Mouse (Mus musculus) heart, embryonic 14.5 days (tissue): ENCODE measurements around the gene Bcl6b. TPM values are rescaled to one million over a fixed set of nuclear protein-coding genes. Genes with fewer than 3 reads are reported as not detected.

Experiments used
- ATAC-seq: fragments of 200-750 bp; cut with Nextera tagmentation; 2 replicates; pipeline ENCODE4 v1.8.0; 2017; ENCODE audit warnings: low read depth, moderate TSS enrichment; ENCODE audit not compliant: insufficient number of reproducible peaks, insufficient read depth, low FRiP score
- H3K27ac ChIP-seq, 2 experiments: fragments of 200-500 bp in 1 of 2; fragments of 300-500 bp in 1 of 2; sonication (generic) in 1 of 2; replicated peaks in 1 of 2; 2 replicates each; pipeline ENCODE4 v1.5.1; 2012 to 2014; ENCODE audit warnings: low read depth in 2 of 2, low read length in 2 of 2, control low read depth in 1 of 2, mild to moderate bottlenecking in 1 of 2, mixed read lengths in 1 of 2; ENCODE audit not compliant: control insufficient read depth in 1 of 2, insufficient read depth in 1 of 2
- H3K27me3 ChIP-seq: fragments of 300-500 bp; sonication (generic); 2 replicates; pipeline ENCODE4 v1.6.1; 2014; ENCODE audit warnings: mild to moderate bottlenecking, low read length, control low read depth; ENCODE audit not compliant: control insufficient read depth, insufficient read depth
- H3K36me3 ChIP-seq: fragments of 300-500 bp; sonication (generic); 2 replicates; pipeline ENCODE4 v1.6.1; 2014; ENCODE audit warnings: mild to moderate bottlenecking, control low read depth, low read length, mixed read lengths; ENCODE audit not compliant: control insufficient read depth, insufficient read depth
- H3K4me1 ChIP-seq, 2 experiments: fragments of 200-500 bp in 1 of 2; fragments of 300-500 bp in 1 of 2; sonication (generic) in 1 of 2; 2 replicates each; pipeline ENCODE4 v1.6.1; 2012 to 2014; ENCODE audit warnings: low read length in 2 of 2, control low read depth in 1 of 2, mixed read lengths in 1 of 2; ENCODE audit not compliant: control insufficient read depth in 2 of 2, insufficient read depth in 2 of 2
- H3K4me2 ChIP-seq: fragments of 300-500 bp; sonication (generic); 2 replicates; pipeline ENCODE4 v1.6.1; 2014; ENCODE audit warnings: mild to moderate bottlenecking, low read length
- H3K4me3 ChIP-seq, 2 experiments: fragments of 200-500 bp in 1 of 2; fragments of 300-500 bp in 1 of 2; sonication (generic) in 1 of 2; 2 replicates each; pipeline ENCODE4 v1.5.1; 2012 to 2014; ENCODE audit warnings: low read length in 2 of 2, mild to moderate bottlenecking in 2 of 2, control low read depth in 1 of 2, low read depth in 1 of 2, moderate library complexity in 1 of 2; ENCODE audit not compliant: control insufficient read depth in 1 of 2, insufficient read depth in 1 of 2
- H3K9ac ChIP-seq: fragments of 300-500 bp; sonication (generic); 2 replicates; pipeline ENCODE4 v1.6.1; 2014; ENCODE audit warnings: mild to moderate bottlenecking, low read length
- H3K9me3 ChIP-seq: fragments of 300-500 bp; sonication (generic); 2 replicates; pipeline ENCODE4 v1.6.1; 2016; ENCODE audit warnings: low read length, control low read depth; ENCODE audit not compliant: control insufficient read depth
- WGBS: fragments of 180-500 bp; shearing (Covaris S2); extraction: QIAGEN DNeasy Blood & Tissue Kit; methylation state at CpG from one replicate; pipeline ENCODE4 v1.1.7; 2014; 5-methylcytosine and 5-hydroxymethylcytosine counted together
- polyA plus RNA-seq: library from polyadenylated mRNA; unstranded; fragments of >200 nt; fragmentation: Nextera tagmentation; extraction: Ambion mirVana; gene quantifications from 2 replicates; pipeline ENCODE4 v1.2.1, GENCODE M21; 2014

The Bcl6b gene
- polyA plus RNA-seq, 1 experiment from 2014 or later = 18.7 TPM

DNA sequence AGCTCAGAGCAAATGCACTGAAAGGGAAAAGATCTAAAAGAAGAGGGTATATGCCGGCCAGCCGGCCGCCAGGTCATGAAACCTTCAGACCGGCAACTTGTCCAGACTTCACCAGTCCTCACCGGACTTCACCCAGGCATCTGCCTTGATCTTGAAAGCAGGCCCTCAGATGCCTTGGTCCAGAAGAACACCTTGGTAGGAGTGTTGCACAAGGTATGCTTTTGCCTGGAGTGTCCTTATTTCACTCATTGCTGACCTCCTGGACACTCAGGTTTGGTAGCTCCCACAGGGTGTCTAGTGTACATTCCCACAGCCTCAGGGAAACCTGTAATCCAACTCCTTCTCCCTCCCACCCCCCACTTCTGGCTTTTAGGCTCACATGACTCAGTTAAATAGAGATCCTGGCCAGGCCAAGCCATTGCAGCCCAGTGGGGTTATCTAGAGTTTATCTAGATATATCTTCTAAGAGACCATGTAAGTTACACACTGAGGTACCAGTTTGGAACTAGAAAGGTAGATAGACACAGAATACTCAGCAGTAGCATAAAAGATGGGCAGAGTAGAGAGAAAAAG lies 29.5 kb downstream of the Bcl6b start:
- Histone ChIP-seq H3K4me2 (no peak overlapping the region), H3K27ac (no peak overlapping the region)
- ATAC-seq = no peak

DNA sequence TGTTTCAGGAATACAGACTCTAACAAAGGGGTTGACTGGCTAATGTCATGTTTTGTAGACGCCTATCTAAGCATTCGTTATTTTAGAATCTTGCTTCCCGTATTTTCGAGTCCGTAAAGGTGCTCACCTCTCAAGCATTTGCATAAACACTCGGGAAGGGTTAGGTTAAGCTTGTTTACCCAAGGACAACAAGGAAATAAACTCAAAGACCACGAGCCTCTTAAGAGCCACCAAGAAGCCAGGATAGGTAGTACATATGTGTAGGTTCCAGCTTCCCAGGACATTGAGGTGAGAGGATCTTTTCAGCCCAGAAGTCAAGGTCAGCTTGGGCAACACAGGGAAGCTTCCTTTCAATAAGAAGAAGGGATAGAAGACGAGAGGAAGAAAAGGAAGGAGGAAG lies 30.5 kb downstream of the Bcl6b start:
- 81% methylated on average over 8 of the region's 8 CpGs for WGBS
- no peaks in the 10 kb centered on the region for H3K4me1 ChIP-seq
- no peaks in the 10 kb centered on the region; the same call in 1 of the 2 replicates for H3K9me3 ChIP-seq
- H3K4me3 ChIP-seq = no peak overlapping the region
- no peak overlapping the region for H3K27ac ChIP-seq
- H3K4me2 ChIP-seq = no peak overlapping the region
- no peaks in the 10 kb centered on the region for H3K36me3 ChIP-seq
- ATAC-seq = no peak
- H3K27me3 ChIP-seq = no peaks in the 10 kb centered on the region
- no peak overlapping the region for H3K9ac ChIP-seq

More for the DNA sequence above, 29.5 kb downstream of the Bcl6b start:
- Histone ChIP-seq H3K9ac (no peak overlapping the region), H3K4me3 (no peak overlapping the region), H3K36me3 (no peaks in the 10 kb centered on the region), H3K9me3 (no peaks in the 10 kb centered on the region; the same call in 1 of the 2 replicates), H3K27me3 (no peaks in the 10 kb centered on the region), H3K4me1 (no peaks in the 10 kb centered on the region)
- WGBS = 82% methylated on average over 5 of the region's 5 CpGs

DNA sequence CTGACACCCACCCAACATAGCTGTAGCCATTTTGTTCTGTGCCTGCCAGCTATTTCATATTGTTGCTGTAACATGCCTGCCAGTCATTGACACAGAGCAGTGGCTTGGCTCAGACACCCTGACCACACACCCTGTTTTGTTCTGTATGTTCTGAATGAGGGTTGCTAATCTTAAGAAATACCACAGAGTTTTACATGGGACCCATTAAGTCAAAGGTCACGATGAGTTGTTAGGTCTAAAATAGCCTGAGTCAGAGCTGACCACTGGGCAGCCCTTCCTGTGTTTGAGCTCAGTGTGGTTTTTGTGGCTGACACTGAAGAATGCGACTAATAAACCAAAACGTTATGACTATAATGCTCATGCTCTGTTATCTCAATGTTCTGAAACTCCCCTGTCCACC lies 31.3 kb downstream of the Bcl6b start:
- no peak overlapping the region for H3K4me2 ChIP-seq
- no peaks in the 10 kb centered on the region for H3K27me3 ChIP-seq
- ATAC-seq = no peak
- H3K9ac ChIP-seq = no peak overlapping the region
- no peaks in the 10 kb centered on the region for H3K36me3 ChIP-seq
- no peaks in the 10 kb centered on the region for H3K4me1 ChIP-seq
- H3K9me3 ChIP-seq = no peaks in the 10 kb centered on the region; the same call in 1 of the 2 replicates
- 81% methylated on average over 3 of the region's 3 CpGs for WGBS
- no peak overlapping the region for H3K4me3 ChIP-seq
- no peak overlapping the region for H3K27ac ChIP-seq

DNA sequence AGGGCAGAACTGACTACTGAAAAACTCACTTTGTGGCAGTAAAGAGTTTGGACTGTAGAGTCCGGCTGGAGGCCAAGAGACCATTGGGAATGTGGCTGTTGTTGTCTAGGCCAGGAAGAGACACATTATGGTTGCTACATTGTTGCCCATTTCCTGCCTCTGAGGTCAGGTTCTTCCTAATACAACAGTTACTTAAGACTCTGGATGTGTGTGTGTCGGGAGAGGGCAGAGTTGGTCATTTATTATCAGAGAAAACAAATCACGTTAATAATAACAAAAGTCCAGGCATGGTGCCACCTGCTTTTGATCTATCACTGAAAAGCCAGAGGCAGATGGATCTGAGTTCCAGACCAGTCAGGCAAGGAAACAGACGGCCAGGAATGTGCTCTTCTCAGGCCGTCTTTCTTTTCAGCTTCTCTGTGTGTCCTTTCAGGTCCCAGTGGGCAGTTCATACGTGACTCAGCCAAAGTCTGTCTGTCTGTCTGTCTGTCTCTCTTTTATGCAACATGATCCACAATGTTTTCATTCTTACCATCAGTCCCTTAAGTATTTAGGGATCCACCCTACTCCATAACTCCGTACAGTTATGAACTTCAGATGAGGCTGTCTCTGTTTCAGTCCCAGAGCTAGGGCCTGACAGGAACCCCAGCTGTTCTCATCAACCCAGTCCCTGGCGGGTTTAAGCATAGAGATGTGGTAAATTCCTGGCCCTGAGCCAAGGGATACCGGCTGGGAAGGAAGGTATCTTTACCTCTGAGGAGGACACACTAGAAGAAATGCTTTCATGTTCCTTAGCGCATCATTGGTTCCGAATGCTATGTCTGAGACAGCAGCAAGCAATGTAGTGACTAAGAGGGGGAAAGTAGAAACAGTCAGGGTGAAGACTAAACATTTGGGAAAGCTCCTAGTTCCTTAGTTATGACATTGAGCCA lies 36.0 kb downstream of the Bcl6b start:
- no peak overlapping the region for H3K27ac ChIP-seq
- H3K4me2 ChIP-seq = no peak overlapping the region
- no peak overlapping the region for H3K4me3 ChIP-seq
- ATAC-seq = no peak
- H3K27me3 ChIP-seq = no peaks in the 10 kb centered on the region
- no peaks in the 10 kb centered on the region for H3K36me3 ChIP-seq
- 50% methylated on average over 11 of the region's 11 CpGs for WGBS
- no peaks in the 10 kb centered on the region for H3K4me1 ChIP-seq
- H3K9me3 ChIP-seq = no peaks in the 10 kb centered on the region; the same call in 1 of the 2 replicates
- no peak overlapping the region for H3K9ac ChIP-seq

DNA sequence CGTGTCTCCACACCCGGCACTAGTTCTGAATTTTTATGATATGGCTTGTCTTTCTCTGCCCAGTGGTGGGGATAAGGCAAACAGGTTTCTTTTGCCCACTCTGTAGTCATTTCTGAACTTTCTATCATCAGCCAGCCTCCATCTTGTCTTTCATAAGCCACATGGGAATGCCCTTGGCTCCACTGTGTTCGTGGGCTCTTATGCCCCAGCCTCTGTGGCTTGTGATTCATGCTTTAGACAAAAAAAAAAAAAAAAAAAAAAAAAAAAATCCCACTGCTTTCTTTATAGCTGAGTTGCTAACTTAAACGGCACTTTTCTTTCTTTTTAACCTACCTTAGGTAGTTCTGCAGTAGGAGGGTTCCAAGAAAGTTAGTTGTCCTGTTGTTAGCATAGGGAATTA lies 37.4 kb downstream of the Bcl6b start:
- H3K4me1 ChIP-seq = no peaks in the 10 kb centered on the region
- no peak for ATAC-seq
- H3K27ac ChIP-seq = no peak overlapping the region
- H3K9ac ChIP-seq = no peak overlapping the region
- no peaks in the 10 kb centered on the region for H3K36me3 ChIP-seq
- H3K27me3 ChIP-seq = no peaks in the 10 kb centered on the region
- no peaks in the 10 kb centered on the region; the same call in 1 of the 2 replicates for H3K9me3 ChIP-seq
- H3K4me3 ChIP-seq = no peak overlapping the region
- H3K4me2 ChIP-seq = no peak overlapping the region
- 73% methylated on average over 4 of the region's 4 CpGs for WGBS

DNA sequence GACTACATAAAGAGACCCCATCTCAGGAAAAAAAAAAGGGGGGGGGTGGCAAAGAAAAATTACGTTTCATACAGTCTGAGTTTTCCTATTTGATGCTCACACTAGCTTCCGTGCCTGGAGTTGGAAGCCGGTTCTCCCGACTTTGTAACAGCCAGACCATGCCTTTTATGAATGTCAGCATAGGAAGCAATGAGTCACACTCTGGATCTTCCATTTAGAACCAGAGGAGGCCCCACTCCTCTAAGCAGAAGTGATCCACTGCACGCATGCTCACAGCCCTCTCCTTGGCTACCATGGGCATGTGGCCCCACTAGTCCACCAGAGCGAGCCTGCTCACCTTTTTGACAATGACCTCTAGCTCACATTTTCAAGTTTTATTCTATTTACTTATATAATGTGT lies 38.4 kb downstream of the Bcl6b start:
- no peak for ATAC-seq
- Histone ChIP-seq H3K36me3 (no peaks in the 10 kb centered on the region), H3K4me1 (no peaks in the 10 kb centered on the region), H3K27ac (no peak overlapping the region), H3K4me2 (no peak overlapping the region), H3K4me3 (no peak overlapping the region), H3K9me3 (no peaks in the 10 kb centered on the region; the same call in 1 of the 2 replicates), H3K27me3 (no peaks in the 10 kb centered on the region), H3K9ac (no peak overlapping the region)
- WGBS = 63% methylated on average over 6 of the region's 6 CpGs

DNA sequence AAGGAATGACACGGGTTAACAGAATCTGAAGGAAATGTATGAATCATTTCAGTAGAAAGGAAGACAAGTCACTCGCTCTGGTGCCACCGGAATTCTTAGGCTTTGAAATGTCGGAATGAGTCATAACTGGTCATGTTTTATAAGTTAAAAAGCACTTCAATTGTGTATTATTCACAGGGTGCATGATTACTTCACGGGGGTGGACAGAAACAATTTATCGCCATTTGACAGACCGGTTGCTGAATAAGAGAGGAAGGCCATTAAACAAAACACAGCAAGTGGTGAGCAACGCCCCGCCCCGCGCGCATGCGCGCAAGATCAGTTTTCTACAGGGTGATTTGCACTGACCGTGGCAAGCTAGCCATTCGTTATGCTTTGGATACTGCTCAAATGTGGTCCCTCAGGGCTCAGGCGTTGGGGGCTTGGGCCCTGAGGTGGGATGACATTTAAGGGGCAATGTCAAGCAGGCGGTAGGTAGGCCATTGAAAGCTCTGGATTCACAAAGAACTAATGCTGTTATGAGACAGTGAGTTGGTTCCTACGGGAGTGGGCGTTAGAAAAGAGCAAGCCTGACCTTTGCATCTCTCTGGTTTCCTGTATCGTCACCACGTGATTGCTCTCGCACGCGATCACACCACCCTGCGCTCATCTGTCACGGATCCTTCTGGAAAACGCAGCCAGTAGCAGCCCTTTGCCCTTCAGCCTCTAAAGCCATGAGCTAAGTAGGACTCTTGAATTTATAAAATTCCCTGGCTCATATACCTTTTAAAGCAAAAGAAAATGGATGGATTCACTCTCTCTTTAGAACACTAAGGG lies 40.1 kb downstream of the Bcl6b start:
- Histone ChIP-seq H3K27ac (no peak overlapping the region), H3K27me3 (no peaks in the 10 kb centered on the region), H3K4me3 (no peak overlapping the region), H3K4me2 (no peak overlapping the region), H3K36me3 (no peaks in the 10 kb centered on the region), H3K9ac (no peak overlapping the region), H3K9me3 (no peaks in the 10 kb centered on the region), H3K4me1 (no peaks in the 10 kb centered on the region)
- WGBS = 87% methylated on average over 28 of the region's 28 CpGs
- no peak for ATAC-seq
